Mouse (Mus musculus): Measurements from ENCODE around the gene Mpp2. TPM values are rescaled to one million over a fixed set of nuclear protein-coding genes. Genes with fewer than 3 reads are reported as not detected.
A peak's percentile ranks its signal among the peaks of the same experiment; 100 is the strongest.

Gene Mpp2
- polyA plus RNA-seq, 1 experiment from 2014 or later, result 3.9 TPM

DNA sequence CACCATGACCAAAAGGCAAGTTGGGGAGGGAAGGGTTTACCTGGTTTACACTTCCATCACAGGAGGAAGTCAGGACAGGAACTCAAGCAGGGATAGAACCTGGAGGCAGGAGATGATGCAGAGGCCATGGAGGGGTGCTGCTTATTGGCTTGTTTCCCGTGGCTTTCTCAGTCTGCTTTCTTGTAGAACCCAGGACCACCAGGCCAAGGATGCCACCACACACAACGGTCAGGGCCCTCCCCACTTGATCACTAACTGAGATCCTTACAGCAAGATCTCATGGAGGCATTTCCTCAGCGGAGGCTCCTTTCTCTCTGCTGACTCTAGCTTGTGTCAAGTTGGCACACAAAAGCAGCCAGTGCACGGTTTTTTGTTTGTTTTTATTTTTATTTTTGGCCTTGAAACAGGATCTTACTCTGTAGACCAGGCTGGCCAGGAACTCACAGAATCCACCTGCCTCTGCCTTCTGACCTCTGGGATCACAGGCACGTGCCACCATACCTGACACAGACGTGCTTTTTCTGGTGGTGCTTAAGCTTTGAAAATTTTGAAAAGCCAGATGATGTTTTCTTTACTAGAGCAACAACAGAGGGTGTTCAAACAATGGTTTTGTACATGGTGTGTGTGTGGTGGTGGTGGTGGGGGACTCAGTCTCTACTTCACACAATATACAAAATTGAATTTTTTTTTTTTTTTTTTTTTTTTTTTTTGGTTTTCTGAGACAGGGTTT lies 60.1 kb downstream of the Mpp2 start, which contains the start of gene Mpp3:
Gene Mpp3 (minus strand): TSS at position 375 of the 730 bp plus-strand sequence.
- DNase-seq (ENCODE audit: low spot score), result no peak
- WGBS, result 74% methylated on average over 6 of the region's 6 CpGs
- Histone ChIP-seq H3K4me3 (ENCODE audit: low read depth, low read length) (peak within 1 kb of the TSS; percentile 59), H3K9ac (replicated peaks; ENCODE audit: low read depth) (no peak within 1 kb of the TSS), H3K27ac (ENCODE audit: low read length) (no peak within 1 kb of the TSS), H3K36me3 (ENCODE audit: insufficient read depth, low read length) (no peaks in the 10 kb centered on the region), H3K9me3 (ENCODE audit: low read length) (no peaks in the 10 kb centered on the region), H3K4me1 (ENCODE audit: insufficient read depth, low read depth, low read length) (no peaks in the 10 kb centered on the region), H3K4me2 (replicated peaks; ENCODE audit: low read depth, low read length) (peak within 1 kb of the TSS; percentile 94), H3K27me3 (replicated peaks; ENCODE audit: insufficient read depth, low read length) (no peaks in the 10 kb centered on the region)
- ATAC-seq, result no peak
- TF ChIP-seq CTCF (IDR thresholded peaks at IDR 0.05), result no peak
- TF ChIP-seq EP300 (IDR thresholded peaks at IDR 0.05), result no peak

DNA sequence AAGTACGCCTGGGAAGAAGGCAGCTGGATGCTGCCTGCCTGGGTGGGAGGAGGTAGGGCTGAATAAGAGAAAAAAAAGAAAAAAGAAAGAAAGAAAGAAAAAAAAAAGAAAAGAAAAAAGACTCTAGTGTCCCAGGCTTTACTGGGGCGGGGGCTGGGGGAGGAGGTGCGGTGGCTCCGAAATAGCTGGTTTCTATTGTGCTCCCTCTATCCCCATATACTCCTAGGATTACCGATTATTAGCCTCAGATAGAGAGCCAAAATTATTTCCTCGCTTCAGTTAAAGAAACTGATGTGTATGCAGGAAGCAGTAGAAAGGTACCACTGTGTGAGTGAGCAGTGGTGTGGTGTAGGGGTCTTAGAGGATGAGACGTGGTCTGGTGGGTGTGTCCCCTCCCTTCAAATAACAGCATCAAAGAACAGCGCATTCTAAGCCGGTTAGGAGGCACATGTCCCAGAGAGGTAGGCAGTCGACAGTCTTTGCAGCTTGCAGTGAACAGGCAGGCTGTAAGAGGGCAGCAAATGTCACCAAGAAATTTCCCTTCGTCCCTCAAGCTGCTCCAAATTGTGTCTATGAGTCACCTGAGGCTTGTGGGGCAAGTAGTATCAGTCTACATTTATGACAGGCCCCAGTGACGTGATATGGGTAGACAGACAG lies 60.8 kb downstream of the Mpp2 start:
- Histone ChIP-seq H3K9ac (replicated peaks; ENCODE audit: low read depth) (no peak overlapping the region), H3K27me3 (replicated peaks; ENCODE audit: insufficient read depth, low read length) (no peaks in the 10 kb centered on the region), H3K4me2 (replicated peaks; ENCODE audit: low read depth, low read length) (peak overlapping the region; percentile 94), H3K4me1 (ENCODE audit: insufficient read depth, low read depth, low read length) (no peaks in the 10 kb centered on the region), H3K36me3 (ENCODE audit: insufficient read depth, low read length) (no peaks in the 10 kb centered on the region), H3K9me3 (ENCODE audit: low read length) (no peaks in the 10 kb centered on the region), H3K4me3 (ENCODE audit: low read depth, low read length) (peak overlapping the region; percentile 59), H3K27ac (ENCODE audit: low read length) (no peak overlapping the region)
- 8% methylated on average over 12 of the region's 12 CpGs for WGBS
- no peak for DNase-seq (ENCODE audit: low spot score)
- no peak for ATAC-seq
- TF ChIP-seq EP300 (IDR thresholded peaks at IDR 0.05) (no peak), CTCF (IDR thresholded peaks at IDR 0.05) (0 out of 2 replicates have a peak, but pooled peaks have one; percentile 20)

DNA sequence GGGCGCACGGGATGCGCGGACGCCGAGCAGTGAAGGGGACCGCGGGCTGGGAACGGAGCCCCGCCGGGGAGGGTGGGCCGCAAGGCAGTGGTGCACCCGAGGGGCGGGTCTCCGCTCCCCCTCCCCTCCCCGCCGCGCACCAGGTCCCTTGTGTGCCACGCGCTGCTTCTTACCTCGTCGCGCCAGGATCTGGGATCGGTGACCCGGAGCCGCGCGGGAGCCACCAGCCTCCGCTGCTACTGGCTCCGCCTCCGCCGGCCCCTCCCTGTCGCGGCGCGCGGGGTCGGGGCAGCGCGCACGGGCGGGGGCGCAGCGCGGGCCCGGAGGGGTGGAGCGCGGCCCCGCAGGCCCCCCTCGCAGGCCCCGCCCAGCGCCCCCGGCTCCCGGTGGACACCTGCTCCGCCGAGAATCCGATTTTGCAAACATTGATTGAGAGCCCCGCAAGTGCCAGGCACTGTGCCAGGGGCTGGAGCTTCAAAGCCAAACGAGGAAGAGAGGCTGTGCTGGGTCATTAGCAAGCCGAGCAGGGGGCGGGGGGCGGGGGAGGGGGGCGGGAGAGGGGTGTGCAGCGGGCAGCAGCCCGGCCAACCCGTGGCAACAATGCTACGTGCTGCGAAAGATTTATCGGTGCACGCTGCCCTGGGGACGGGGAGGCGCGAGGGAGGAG lies 61.5 kb downstream of the Mpp2 start:
- Histone ChIP-seq H3K36me3 (ENCODE audit: insufficient read depth, low read length) (no peaks in the 10 kb centered on the region), H3K27me3 (replicated peaks; ENCODE audit: insufficient read depth, low read length) (no peaks in the 10 kb centered on the region), H3K9ac (replicated peaks; ENCODE audit: low read depth) (0 out of 2 replicates have a peak overlapping the region, but pooled peaks have one; percentile 26), H3K4me1 (ENCODE audit: insufficient read depth, low read depth, low read length) (no peaks in the 10 kb centered on the region), H3K27ac (ENCODE audit: low read length) (no peak overlapping the region), H3K4me3 (ENCODE audit: low read depth, low read length) (peak overlapping the region; percentile 59), H3K4me2 (replicated peaks; ENCODE audit: low read depth, low read length) (peak overlapping the region; percentile 94), H3K9me3 (ENCODE audit: low read length) (no peaks in the 10 kb centered on the region)
- WGBS, result under 1% methylated on average over 48 of the region's 73 CpGs
- DNase-seq (ENCODE audit: low spot score), result peak; percentile 70
- ATAC-seq, result peak; percentile 92
- no peak for TF ChIP-seq CTCF (IDR thresholded peaks at IDR 0.05)
- no peak for TF ChIP-seq EP300 (IDR thresholded peaks at IDR 0.05)

DNA sequence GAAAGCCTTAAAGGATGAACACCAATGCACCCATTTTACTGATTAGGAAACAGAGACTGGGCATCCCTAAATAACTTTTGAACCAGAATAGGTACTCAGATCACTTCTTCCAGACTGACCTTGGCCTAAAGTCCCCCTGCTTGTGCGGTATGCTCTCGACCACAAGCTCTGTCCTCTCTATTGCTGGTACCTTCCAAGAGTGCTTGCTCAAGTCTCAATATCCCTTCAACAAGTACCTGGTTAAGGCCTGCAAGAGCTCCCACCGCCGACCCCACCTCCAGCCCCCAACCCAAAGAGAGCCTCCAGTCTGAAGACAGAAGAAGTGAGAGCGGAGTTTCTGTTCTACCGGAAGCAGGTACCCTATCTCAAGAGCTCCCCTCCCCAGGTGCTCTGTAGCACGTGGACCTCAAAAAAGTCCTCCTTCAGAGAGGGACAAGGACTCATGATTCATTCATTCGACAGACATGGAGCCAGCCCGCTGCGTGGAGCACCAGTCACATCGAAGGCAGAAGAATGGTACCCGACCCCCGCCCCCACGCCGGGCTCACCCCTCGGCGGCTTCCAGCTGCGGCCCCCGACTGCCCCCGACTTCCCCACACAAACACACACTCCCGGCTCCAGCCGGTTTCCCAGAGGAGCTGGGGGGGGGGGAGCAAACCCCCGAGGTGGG lies 62.2 kb downstream of the Mpp2 start:
- WGBS, result 7% methylated on average over 23 of the region's 23 CpGs
- DNase-seq (ENCODE audit: low spot score), result peak; percentile 9

DNA sequence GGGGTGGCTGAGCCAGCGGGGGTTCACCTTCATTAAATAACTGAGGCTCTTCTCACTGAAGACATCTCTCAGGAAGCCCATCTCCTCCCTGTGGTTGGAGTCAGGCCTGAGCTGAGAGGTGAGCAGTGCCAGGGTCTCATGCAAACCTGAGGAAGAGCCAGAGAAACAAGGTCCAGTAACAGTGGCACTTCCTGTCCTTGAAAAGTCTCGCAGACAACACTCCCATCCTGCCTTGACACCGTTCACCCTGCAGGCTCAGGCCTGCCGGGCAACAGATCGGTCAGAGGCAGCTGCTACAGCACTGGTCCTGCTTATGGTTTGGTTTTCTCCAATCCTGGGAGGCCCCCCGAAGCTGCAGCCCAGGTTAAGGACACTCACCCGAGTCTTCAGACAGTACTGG lies 63.0 kb downstream of the Mpp2 start:
- Histone ChIP-seq H3K9ac (replicated peaks; ENCODE audit: low read depth) (no peak overlapping the region), H3K36me3 (ENCODE audit: insufficient read depth, low read length) (no peaks in the 10 kb centered on the region), H3K4me1 (ENCODE audit: insufficient read depth, low read depth, low read length) (no peaks in the 10 kb centered on the region), H3K27me3 (replicated peaks; ENCODE audit: insufficient read depth, low read length) (no peaks in the 10 kb centered on the region), H3K4me2 (replicated peaks; ENCODE audit: low read depth, low read length) (peak overlapping the region; percentile 94; the same call in 1 of the 2 replicates), H3K27ac (ENCODE audit: low read length) (no peak overlapping the region), H3K4me3 (ENCODE audit: low read depth, low read length) (no peak overlapping the region), H3K9me3 (ENCODE audit: low read length) (no peaks in the 10 kb centered on the region)
- WGBS, result 54% methylated on average over 7 of the region's 7 CpGs
- ATAC-seq (no peak), DNase-seq (ENCODE audit: low spot score) (no peak)
- TF ChIP-seq EP300 (IDR thresholded peaks at IDR 0.05) (no peak), CTCF (IDR thresholded peaks at IDR 0.05) (no peak)

More for the DNA sequence above, 62.2 kb downstream of the Mpp2 start:
- H3K4me1 ChIP-seq (ENCODE audit: insufficient read depth, low read depth, low read length), result no peaks in the 10 kb centered on the region
- no peak overlapping the region for H3K27ac ChIP-seq (ENCODE audit: low read length)
- H3K4me2 ChIP-seq (replicated peaks; ENCODE audit: low read depth, low read length), result peak overlapping the region; percentile 94
- H3K27me3 ChIP-seq (replicated peaks; ENCODE audit: insufficient read depth, low read length), result no peaks in the 10 kb centered on the region
- peak; percentile 10; the same call in 1 of the 2 replicates for ATAC-seq
- no peaks in the 10 kb centered on the region for H3K9me3 ChIP-seq (ENCODE audit: low read length)
- H3K9ac ChIP-seq (replicated peaks; ENCODE audit: low read depth), result 0 out of 2 replicates have a peak overlapping the region, but pooled peaks have one; percentile 26
- no peak for TF ChIP-seq EP300 (IDR thresholded peaks at IDR 0.05)
- TF ChIP-seq CTCF (IDR thresholded peaks at IDR 0.05), result no peak
- peak overlapping the region; percentile 59 for H3K4me3 ChIP-seq (ENCODE audit: low read depth, low read length)
- H3K36me3 ChIP-seq (ENCODE audit: insufficient read depth, low read length), result no peaks in the 10 kb centered on the region

Measured in lung, postnatal 0 days (tissue).